Mouse (Mus musculus): ENCODE data around the gene Prr36. TPM values are rescaled to one million over a fixed set of nuclear protein-coding genes. Genes with fewer than 3 reads are reported as not detected.

Prr36 gene
- polyA plus RNA-seq, 1 experiment from 2014 or later = 0.86 TPM

Other genes with a start within 250 kb of the Prr36 start
- gene Cd209f, start 111.6 kb downstream of the Prr36 start, polyA plus RNA-seq (2015; fragmentation: Nextera tagmentation; extraction: Ambion mirVana) = not detected in 2 replicates
- gene Cd209g, start 83.4 kb downstream of the Prr36 start, polyA plus RNA-seq (2015; fragmentation: Nextera tagmentation; extraction: Ambion mirVana) = not detected in 2 replicates
- gene Evi5l, start 50.9 kb downstream of the Prr36 start, polyA plus RNA-seq (2015; fragmentation: Nextera tagmentation; extraction: Ambion mirVana) = 28.7 and 30.1 TPM in 2 replicates
- gene Lrrc8e, start 9.4 kb upstream of the Prr36 start, polyA plus RNA-seq (2015; fragmentation: Nextera tagmentation; extraction: Ambion mirVana) = 2.3 TPM in 2 replicates
- gene Map2k7, start 21.3 kb upstream of the Prr36 start, polyA plus RNA-seq (2015; fragmentation: Nextera tagmentation; extraction: Ambion mirVana) = 25.1 and 27.1 TPM in 2 replicates
- 0.90 and 1.4 TPM in 2 replicates for gene Gm49320, start 21.4 kb upstream of the Prr36 start, polyA plus RNA-seq (2015; fragmentation: Nextera tagmentation; extraction: Ambion mirVana)
- gene Tgfbr3l, start 30.8 kb upstream of the Prr36 start, polyA plus RNA-seq (2015; fragmentation: Nextera tagmentation; extraction: Ambion mirVana) = 2.8 and 4.2 TPM in 2 replicates
- 50.6 and 55.9 TPM in 2 replicates for gene Snapc2, start 35.6 kb upstream of the Prr36 start, polyA plus RNA-seq (2015; fragmentation: Nextera tagmentation; extraction: Ambion mirVana)
- gene Ctxn1, start 41.8 kb upstream of the Prr36 start, polyA plus RNA-seq (2015; fragmentation: Nextera tagmentation; extraction: Ambion mirVana) = 46.2 and 49.8 TPM in 2 replicates
- gene Timm44, start 58.5 kb upstream of the Prr36 start, polyA plus RNA-seq (2015; fragmentation: Nextera tagmentation; extraction: Ambion mirVana) = 52.0 and 52.9 TPM in 2 replicates
- 13.5 and 13.7 TPM in 2 replicates for gene Ccl25, start 107.8 kb upstream of the Prr36 start, polyA plus RNA-seq (2015; fragmentation: Nextera tagmentation; extraction: Ambion mirVana)
- gene Elavl1, start 108.0 kb upstream of the Prr36 start, polyA plus RNA-seq (2015; fragmentation: Nextera tagmentation; extraction: Ambion mirVana) = 209 and 215 TPM in 2 replicates